Mouse (Mus musculus) urinary bladder, postnatal 36 days (tissue): ENCODE results near the gene Sytl3.
"Not testable (repeated sequence)": the region's sequence is repeated elsewhere in the genome, so short reads cannot be mapped to it uniquely, and the experiment has no call there.

Experiments used
- DNase-seq, 2 experiments: peaks; one replicate each; pipeline ENCODE4 v3.0.0; 2022; ENCODE audit warnings: low spot score in 2 of 2, mixed read lengths in 1 of 2

The Sytl3 gene

DNA sequence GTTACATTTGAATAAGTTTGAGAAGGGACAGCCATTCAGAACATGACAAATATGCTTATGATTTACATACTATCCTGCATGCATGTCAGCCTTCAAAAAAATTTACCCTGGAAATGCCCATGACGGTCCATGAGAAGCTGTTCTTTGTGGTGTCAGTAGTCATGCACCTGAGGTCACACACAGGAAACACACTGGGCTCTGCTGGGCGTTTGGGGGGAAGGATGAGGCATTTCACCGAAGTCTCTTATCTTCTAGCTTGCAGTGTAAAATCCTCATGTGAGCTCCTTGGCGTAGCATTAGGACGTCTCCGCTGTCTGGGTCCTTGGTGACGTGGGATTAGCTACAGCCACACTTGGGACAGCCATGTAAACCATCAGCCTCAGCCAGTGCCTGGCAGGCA, at the start of gene Sytl3:
Gene Sytl3 (plus strand): TSS at position 293 of the 400 bp plus-strand sequence.
- DNase-seq = not testable (repeated sequence)

DNA sequence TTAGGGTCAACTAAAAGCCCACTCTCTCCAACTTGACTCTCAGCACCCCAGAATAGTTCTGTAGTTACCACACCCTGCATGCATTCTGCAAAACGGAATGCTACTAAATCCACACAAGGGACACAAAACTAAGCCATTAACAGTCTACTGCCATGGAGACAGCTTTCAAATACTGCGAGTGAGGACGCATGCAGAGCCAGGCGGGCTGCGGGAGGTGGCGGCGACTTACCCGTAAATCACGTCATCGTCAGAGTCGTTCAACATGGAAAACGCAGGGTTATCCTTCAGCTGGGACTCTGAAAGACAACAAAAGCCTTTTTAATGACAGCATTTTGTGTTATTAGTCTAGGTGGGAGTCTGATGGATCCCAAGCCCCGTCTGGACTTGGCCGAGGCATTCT, 45.4 kb upstream of the Sytl3 start:
- DNase-seq = not testable (repeated sequence)

DNA sequence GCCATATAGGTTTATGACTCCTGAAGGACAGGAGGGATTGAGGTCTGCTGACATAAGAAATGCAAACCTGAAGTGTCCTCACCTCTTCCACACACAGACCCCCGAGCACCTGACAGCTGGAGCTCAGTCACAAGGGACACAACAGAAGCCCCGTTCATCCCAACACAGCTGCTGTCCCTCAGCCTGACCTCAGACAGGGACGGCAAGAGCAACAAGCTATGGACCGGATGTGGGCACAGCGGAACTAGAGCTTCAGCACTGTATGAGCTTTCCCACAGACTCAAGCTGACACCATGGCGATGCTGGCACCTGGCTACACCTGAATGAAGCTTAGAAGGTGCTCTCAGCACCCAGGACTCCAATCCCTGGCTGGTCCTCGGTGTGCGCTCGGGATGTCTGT, 44.6 kb upstream of the Sytl3 start:
- not testable (repeated sequence) for DNase-seq

DNA sequence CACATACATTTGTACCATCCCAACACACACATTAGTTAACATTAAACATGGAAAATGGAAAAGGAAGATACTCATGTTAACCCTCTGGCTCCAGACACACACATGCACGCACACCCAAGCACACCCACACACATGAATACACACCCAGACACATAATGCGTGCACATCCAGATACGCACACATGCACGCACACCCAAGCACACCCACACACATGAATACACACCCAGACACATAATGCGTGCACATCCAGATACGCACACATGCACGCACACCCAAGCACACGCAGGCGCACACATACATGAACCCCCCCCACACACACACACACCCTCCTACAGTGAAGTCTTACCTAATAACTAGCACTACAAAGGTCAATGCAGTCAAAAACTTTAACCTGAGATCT, 42.2 kb upstream of the Sytl3 start:
- not testable (repeated sequence) for DNase-seq

DNA sequence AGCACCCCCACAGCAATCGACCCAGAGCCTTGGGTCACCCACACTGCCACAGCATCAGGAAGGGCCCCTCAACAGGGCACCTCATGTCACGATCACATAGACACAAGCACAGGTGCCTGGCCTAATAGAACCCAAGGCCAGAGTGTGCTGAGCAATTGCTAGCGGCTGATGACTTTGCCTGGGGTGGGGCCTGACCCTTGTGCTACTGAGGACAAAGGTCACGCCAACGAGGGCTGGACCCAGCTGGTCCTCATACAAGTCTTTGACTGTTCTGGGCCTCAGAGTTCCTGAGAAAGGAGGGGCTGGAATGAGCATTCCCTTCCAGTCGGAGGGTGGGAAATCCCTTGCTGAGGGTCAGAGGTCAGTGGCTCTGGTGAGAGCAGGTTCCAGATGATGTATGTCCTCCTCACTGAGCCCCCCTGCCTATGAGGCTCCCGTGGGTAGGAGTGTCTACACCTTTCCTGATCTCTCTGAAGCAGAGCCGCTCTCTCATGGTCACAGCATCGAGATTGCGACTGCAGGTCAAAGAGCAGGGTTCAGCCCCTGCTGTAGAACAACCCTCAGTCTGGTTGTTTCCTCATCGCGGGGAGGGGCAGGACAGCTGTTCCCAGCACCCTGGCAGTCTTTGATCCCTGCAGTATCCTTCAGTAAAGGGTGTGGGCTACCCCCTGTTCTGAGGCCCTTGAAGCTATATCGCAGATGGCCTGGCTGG, 41.0 kb upstream of the Sytl3 start:
- DNase-seq = not testable (repeated sequence)

DNA sequence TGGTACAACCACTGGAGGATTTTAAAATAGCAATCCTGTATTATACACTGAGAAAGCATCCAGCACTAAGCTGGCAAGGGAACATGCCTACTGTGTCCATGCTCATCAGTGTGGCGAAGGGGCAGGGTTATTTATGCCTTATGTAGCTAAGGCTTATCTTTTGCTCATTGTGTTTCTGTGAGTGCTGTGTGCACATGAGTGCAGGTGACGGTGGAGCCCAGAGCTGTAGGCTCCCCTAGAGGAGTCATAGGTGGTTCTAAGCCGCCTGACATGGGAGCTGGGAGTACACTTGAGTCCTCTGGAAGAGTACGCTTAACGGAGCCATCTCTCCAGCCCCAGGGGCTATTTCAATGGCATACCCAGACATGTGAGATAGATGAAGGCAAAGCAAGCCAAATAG, 39.6 kb upstream of the Sytl3 start:
- DNase-seq = not testable (repeated sequence)

DNA sequence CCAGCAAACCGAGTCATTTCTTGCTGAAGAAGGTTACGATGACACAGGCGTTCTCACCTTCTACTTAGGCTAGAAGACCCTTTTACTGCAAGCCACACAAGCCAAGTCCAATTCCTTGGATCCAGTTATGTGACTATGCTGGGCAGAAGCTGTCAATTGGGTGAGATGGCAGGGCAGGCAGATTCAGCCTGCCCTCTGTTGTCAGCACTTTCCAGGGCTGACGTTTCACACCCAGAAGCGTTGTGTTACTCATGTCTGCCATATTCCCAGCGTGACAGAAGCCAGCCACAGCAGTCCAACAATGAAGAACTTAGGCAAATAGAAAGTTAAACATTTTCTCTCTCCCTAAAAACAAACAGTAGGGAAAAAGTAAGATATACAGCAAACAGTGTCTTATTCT, 38.9 kb upstream of the Sytl3 start:
- not testable (repeated sequence) for DNase-seq

DNA sequence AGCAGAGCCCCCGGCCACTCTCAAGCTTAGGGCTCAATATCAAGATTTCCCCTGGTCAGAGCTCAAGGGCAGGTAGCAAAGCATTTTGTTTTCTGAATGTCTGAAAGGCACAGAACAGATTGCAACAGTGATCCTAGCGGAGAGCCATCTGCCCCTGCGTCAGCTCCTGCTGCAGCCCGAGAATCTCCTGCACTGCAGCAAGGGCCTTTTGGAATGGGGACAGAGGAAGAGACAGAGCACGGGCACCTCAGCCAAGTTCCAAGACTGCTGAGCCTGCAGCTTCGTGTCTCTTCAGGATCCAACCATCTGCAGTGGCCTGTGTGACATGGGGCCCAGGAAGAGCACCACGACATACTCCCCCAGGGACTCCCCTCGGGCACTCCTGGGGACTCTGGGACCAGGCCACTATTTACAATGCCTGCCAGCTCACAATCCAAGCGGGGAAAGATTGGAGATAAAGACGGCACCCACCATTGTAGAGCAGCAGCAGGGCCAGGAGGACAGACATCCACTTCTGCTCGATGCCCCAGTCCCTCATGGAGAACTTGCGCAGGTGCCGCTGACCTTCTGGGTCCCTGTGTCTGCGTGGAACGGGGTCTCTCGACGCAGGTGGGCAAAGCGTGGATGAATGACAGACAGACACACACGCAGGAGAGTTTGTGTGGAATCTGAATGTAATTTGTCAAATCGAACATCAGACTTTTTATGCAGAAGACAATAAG, 38.0 kb upstream of the Sytl3 start:
- DNase-seq = not testable (repeated sequence)

DNA sequence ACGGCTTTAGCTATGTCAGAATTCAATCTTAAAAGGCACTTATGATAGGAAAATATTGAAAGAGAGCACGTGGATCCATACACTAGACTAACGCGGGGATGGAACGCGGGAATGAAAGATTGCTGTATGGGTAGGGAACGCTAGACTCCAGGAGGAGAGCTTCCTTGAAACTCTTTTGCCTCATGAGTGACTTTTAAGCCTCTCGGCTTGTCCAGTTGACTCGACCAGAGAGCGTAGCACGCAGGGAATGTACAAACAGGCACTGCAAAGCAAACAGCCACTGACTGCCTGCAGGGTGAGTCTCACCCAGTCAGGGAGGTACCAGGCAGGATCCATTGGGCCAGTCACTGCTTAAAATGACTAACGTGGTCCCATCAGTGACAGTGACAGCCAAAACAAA, 36.9 kb upstream of the Sytl3 start:
- DNase-seq = not testable (repeated sequence)

DNA sequence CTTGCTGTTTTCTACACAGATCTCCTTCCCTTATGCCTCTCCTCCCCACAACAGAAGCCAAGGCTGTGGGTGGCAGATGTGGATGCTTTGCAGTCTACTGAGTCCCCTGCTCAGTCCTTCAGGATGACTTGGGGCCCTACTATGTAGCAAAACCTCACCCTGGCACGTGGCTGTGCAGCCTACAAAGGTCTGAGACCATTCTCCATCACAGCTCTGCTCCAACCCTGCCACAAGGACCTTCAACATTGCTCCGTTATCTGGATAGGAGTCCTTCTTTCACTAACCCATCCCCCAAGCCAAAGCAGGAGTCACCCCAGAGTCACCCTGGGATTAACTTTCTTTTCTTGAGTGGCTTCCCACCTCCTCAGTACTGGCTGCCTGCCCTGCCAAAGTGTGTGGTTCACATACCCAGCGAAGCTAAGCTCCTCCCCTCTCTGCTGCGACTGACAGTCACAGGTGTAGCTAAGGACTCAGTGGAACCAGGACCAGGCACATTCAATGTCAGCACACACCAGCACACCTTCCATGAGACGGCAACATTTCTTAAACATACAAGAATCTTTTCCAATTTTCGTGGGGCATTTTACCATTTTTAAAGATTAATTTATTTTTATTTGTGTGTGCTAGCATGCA, 33.9 kb upstream of the Sytl3 start:
- not testable (repeated sequence) for DNase-seq

DNA sequence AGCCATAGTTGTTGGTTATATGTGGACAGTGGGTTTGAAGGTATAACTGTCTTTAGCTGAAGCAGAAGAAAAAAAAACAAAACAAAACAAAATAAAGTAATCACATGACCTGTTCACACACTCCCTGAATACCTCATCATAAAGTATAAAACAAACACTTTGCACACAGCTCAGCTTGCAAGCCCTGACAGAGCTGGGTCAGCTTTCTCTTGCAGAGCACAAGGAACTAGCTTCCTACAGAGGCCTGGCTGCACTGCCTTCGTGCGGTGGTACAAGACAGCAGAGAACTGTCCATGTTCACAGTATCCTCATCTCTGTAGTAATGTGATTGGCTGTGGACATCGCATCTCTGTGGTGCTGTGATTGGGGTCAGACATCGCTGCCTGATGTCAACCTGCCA, 28.5 kb upstream of the Sytl3 start:
- DNase-seq = peak in 1 of 2 experiments; percentile 66

DNA sequence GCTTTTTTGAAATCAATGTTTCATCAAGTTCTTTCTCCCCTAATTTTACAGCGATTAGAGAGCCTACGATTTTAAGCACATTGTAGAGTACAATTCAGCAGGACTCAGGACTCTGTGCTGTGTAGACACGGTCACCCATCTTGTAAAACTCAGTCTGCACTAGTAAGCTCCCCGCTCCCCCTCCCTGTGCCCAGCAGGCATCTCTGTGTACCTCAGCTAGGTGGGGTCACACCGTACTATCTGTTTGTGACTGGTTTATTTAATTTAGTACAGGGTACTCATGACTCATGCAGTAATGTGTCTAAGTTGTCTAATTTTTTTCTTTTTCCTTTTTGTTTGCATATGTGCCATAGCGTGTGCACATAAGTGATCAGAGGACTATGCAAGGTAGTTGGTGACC, 26.0 kb upstream of the Sytl3 start:
- DNase-seq = not testable (repeated sequence)

DNA sequence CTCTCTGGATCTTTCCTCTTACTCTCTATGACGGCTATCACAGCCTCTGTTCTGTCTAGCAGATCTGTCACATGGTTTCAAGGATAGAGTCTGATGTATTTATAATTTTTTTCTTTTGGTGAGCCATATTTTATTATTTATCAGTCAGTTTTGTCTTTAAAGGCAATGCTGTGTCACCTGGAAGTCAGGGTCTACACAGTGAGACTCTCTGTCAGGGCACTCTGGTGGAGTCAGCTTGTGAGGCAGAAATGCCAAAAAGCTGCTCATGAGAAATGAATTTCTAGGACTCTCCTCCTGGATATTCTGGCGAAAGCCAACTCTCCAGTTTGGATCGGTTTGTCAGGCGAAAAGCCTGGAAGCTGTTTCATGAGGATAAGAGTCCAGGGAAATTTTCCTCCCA, 23.1 kb upstream of the Sytl3 start:
- DNase-seq = not testable (repeated sequence)

DNA sequence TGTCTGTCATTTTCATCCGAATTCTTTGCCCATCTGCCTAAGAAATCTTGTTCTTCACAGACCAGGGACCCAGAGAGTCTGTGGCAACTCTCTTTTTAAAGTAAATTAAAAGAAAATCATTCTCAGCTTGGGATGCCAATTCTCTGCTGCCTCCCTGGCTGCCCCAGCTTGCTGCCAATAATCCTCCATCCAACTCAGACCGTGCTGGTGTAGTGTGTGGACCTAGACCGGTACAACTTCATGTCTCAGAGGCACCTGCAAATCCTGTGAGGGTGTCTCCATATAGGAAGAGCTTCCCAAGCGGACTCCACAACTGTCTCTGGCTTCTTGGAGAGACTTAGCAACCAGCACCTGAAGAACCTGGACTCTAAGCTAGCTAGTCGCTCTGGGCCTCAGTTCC, 22.0 kb upstream of the Sytl3 start:
- no peak for DNase-seq

DNA sequence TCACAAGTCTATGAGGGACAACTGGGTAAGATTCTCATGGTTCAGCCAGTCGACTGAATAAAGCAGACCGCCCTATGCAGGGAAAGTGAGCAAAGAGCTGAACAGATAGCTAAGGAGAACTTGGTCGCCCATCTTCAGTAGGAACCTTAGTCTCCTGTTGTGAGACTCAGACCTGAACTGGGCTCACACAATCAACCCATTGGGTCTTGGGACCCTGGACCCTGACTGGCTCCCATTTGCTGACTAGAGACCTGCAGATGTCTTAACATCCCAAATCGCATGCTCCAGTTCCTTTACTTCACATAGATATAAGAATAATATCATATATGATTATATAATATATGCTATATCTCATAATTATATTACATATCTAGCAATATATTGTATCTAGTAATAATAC, 21.5 kb upstream of the Sytl3 start:
- not testable (repeated sequence) for DNase-seq

DNA sequence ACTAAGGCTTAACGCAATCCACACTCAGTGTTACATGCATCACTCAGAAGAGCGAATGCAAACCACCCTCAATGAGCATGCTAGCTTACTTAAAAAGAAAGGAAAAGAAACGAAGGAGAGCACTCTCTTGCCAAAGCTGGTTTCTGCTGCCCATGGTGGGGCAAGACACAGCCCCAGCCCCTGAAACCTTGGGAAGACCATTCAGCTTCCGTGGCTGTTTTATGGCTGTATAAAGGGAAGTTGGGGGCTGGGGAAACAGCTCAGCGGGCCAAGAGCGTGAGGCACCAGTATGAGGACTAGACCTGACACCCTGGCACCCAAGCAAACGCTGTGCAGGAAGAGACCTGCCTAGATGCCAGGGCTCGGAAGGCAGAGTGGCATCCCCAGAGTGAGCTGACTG, 20.4 kb upstream of the Sytl3 start:
- not testable (repeated sequence) for DNase-seq

DNA sequence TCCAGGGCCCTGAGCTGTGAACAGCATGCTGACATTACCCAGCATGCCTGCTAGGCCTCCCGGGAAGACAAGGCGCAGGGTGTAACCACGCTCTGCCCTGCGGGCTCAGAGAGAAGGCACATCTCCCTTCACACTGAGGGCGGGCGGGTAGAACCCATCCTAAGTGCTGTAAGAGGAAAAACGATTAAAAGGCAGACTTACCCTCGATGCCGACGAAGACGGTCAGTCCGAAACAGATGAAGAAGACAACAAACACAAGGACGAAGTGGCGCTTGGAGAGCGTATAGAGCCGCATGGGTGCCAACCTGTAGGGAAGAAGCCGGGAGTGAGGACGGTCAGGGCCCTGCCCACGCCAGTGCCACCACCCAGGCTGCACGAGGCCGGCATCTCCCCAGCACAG, 19.4 kb upstream of the Sytl3 start:
- DNase-seq = not testable (repeated sequence)

DNA sequence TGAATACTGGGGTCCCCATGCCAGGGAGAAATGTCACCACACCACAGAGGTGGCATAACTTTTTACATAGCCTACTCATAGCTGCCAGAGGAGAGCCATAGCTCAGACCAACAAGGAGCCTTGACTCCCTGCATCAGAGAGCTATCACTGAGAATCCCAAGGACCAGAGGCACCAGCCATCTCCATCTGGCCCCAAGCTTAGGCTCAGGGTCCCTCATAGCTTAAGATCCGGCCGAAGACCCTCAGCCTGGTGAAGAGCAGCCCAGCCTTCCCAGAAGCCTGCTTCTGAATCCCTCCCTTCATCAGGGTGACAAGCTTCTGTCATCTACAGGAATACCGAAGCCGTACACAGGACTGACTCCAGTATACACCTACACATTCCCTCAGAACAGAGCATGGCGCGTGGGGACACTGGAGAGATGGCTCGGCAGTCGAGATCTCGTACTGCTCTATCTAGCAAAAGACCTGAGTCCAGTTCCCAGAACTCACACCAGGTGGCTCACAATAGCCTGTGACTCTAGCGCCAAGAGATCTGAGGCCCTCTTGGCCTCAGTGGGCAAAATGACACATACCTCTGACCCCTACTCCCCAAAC, 18.8 kb upstream of the Sytl3 start:
- not testable (repeated sequence) for DNase-seq

DNA sequence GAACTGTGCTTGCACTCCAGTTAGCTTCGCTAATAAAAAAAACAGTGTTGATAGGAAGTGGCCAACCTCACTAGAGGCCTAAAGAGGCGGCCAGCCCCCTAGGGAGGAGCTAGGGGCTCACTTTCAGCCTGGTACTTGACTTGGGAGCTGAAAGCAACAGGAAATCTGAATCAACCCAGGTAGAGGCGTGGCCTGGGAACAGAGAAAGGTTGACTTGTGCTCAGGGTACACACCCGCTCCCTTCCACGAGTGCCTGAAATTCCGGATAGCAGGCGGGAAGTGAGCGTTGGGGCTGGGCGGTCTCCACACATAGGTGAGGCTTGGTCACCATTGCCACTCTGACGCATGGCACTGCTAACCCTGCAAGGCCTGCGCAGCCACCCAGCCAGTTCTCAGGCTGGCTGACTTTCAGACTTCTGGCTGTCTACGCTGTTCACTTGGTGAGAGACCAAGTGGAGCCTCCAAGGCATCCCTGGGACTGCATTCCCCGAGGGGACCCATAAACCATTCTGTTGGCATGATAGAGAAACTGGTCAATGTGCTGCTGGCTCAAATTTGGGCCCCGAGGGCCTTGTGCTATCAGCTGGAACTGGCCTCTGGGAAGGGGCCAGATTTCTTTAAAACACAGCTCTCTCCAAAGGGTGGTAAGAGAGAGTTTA, 18.0 kb upstream of the Sytl3 start:
- DNase-seq = peak in 1 of 2 experiments; percentile 71

DNA sequence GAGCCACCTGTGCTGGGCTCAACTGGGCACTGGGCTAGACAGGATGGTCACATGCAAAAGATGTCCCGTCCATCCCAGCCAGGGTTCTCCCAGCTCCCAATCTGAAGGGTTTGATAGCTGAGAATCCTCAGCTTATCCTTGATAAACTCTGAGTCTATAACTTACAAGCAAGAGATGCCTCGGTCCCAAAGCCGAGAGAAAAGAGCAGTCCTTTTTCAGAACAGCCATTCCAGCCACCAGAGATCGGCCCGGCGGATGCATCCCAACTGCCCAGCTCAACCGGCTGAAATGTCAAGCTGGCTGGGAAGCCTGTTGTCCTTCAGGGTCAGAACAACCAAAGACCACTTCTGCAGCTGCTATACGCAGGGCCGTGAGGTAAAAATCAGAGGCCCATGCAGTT, 14.7 kb upstream of the Sytl3 start:
- DNase-seq = not testable (repeated sequence)

DNA sequence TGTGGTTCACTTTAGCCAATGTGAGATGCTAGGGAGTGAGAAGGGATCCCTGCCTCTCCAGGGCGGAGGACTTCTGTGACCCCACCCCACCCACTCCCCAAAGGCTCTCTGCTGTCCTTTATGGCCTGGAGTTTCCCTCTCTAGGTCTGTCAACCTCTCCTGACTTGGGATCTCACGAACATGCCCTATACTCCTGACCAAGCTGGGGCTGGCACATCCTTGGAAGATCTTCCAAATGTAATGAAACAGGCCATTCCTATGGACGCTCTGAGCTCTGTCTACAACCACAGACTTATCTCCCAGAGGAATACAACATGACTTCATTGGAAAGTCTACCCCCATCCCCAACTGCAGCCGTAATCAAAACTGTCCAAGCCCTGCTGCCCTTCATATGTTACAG, 14.2 kb upstream of the Sytl3 start:
- not testable (repeated sequence) for DNase-seq

DNA sequence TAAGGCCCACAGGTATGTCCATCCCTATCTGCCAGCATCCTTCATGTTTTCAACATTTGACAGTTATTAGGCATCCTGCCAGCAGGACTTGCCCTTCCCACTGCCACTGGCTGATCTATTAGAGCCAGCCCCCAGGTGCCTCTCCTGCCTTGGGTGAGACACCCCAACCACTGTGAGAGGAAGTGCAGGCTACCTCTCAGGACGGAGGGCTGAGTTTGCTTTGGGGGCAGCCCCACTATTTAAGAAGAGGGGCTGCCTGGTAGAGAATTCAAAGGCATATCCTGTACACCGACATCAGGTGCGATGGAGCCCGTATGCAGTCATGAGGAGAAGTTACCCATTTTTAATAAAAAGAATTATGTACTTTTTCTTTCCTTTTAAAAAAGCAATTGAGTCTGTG, 13.2 kb upstream of the Sytl3 start:
- DNase-seq = not testable (repeated sequence)
